Mouse (Mus musculus) thymus, postnatal 25 days (tissue): ENCODE data around the gene Xaf1.
"Not testable (repeated sequence)": the region's sequence is repeated elsewhere in the genome, so short reads cannot be mapped to it uniquely, and the experiment has no call there.

Source experiments
- DNase-seq: peaks from one replicate; pipeline ENCODE4 v3.0.0; 2022

Gene Xaf1

DNA sequence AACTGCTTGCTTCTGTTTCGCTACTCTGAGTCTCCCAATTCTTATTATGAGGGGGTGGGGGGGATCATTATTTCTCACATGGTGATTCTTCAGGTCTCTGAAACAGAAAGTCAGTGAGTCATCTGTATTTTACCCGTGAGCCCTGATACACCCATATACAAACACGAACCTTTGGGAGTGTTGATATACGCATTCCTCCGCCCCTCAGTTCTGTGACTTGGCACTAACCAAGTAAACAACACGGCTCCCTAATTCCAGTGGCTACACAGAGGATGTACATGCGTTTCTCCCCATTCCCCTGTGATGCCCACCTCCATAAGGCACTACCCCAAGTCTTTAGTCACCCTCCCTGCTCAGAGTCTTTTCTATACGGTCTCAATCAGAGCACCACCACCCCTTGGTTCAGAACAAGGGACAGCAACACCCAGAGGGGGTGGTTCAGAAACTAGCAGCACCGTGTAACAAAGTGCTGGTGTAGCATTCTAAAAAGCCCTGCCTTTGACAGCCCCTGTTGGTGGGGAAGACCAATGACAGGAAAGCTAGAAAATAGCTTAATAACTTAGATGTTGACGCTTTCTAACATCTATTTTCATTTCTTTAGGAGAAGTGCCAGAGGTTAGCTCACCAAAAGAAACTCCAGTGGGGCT is 10.0 kb downstream of the Xaf1 start:
- DNase-seq: no peak

DNA sequence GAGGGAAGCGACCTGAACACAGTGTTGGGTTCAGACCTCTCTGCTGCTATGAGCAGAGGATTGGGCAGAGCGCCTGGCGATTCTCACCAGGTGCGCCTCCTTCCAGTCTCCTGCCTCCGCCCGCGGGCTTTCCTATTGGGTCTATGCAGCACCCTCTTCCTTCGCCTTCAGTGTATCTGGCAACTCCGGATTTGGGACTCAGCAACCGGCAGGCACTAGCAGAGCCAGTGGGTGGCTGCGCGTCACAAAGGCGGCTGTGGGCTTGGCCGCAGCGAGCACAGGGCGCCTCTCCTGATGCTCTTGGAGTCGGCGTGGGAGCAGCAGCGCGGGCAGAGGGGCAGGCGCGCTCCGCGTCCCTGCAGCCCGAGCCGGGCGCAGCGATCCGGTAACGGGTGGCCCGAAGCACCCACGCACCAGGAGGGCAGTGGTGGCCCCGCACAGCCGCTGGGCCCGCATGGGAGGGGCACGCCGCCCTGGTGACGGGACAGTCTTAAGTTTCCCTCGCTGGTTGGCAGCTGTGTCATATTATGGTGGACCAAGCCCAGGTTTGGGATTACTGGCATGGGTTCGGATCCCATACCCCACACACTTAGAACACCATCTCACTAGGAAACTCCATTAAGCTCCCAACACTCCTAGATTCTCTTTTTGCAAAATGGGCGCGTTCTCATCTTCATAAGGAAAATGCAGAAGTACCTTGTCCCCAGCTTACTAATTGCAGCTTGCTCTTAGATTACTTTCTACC is 12.9 kb downstream of the Xaf1 start, which contains the start of gene Fbxo39:
TSS of gene Fbxo39 (plus strand) at position 294 of the 745 bp plus-strand sequence.
- no peak for DNase-seq

DNA sequence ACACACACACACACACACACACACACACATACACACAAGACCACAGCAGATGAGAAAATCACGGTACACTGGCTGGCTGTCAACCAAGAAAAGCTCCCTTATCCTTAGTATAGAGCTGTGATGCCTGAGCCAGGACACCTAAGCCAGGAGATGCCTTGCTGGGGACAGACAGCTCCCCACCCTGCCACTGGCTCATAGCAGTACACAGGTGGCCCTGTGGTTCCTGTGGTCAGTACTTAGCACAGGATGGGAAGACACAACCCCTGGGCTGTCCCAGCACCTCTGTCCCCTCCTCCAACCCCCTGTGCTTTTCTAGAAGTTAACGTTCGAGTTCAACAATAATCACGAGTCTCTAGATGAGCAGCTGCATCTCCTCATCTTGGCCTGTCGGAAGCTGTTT is 16.6 kb downstream of the Xaf1 start:
- DNase-seq: no peak

DNA sequence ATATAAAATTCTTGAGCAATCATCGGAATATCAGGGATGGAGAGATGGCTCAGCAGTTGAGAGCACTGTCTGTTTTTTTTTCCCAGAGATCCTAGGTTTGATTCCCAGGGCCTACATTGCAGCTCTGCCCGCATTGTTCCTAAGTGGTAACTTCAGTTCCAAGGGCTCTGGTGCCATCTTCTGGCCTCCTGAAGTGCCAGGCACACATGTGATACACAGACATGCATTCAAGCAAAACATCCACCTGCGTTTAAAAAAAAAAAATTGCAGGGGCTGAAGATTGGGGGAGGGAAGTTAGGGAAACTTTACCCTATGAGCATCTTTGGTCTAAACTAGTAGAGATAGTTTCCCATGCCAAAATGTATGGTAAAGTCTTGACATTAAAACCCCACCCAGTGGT is 23.0 kb downstream of the Xaf1 start:
- DNase-seq: peak; percentile 10

DNA sequence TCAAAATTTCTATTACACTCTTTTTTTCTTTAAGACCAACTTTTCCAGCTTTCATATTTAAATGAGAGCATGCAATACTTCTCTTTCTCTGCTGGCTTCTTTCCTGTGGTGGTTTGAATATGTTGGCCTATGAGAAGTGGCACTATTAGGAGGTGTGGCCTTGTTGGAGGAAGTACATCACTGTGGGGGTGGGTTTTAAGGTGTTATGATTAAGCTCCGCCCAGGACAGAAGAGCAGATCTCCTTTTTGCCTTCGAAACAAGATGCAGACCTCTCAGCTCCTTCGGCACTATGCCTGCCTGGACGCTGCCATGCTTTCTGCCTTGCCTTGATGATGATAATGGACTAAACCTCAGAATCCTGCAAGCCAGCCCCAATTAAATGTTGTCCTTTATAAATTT is 24.3 kb downstream of the Xaf1 start:
- DNase-seq: no peak

DNA sequence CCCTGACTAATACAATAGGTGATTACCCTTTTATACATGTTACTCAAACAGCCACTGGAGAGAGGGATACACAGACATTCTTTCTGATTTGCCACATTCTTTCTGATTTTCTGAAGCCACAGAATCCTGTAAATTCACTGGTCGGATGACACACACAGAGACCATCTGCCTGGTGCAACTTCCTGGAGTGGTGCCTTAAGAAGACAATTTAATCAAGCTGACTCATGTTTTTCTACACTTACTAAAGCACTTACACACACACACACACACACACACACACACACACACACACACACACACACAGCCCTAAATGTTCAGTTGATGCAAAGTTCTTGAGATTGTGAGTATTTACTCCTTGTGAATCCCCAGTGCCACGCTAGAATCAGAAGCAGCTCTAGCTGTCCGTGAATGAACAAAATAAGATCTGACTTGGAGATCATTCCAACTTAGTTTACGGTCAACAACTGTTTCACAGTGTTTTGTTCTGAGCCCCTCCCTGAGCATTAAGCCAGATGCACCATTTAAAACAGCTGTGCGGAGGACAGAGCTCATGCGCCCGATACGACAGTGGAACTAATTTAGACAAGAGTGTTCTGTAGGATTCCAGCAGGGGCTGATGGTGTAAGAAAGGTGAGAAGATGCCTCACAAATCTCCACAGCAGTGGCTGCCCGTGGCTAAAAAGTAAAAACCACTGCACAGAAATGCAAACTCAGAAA is 31.7 kb downstream of the Xaf1 start:
- no peak for DNase-seq

DNA sequence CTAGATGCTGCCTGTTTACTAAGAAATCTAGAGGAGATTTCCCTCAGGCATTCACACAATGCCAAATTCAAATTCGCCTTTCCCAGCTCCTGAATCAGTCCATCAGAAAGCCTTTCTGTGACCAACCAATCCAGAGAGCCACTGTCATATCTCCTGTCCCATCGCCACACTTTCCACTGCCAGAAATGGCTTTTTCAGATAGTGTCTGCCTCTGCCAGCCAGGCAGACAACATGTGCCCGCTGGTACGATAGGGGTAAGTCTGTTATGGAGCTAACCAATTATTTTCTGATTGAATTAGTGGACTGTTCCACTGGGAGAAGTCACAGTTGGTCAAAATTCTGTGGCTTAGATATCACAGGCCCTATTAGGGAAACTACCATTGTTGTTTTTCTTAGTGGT is 33.2 kb downstream of the Xaf1 start:
- no peak for DNase-seq

DNA sequence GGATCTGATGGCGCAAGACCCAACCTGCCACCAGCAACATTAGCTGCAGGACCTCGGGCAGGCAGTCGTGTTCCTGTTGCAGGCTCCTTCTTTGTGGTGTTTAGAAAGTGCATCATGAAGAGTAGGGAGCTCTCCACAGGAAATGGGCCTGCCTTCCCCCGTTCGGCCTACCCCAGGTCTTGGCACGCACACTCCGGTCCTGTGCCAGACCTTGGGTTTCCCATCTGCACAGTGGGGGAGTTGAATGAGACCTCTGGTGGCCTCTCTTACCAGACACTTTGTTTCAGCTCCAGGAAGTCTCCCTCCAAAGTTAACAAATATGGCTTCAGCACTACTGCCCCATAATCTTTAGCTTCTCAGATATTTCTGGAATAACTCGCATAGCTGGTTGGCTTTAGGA is 35.3 kb downstream of the Xaf1 start:
- DNase-seq: no peak

DNA sequence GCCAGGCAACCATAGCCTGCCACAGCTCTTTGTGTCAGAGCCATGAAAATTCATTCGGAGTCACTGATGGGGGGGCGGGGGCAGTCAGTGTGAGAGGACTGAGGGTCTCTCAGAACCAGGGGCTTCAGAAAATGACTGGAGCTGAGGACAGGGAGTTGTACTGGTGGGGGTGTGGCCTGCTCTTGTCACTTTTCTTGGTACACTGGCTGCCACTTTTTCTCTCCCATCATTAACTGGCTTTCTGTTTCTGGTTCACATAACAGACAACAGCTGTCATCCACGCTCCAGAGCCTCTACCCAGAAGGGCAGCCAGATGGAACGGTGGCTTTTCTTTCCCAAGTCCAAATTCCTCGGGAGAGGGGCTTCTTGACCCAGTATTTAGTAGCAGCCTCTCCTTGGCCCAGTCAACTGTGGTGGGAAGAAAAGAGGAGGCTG is 37.0 kb downstream of the Xaf1 start:
- no peak for DNase-seq

DNA sequence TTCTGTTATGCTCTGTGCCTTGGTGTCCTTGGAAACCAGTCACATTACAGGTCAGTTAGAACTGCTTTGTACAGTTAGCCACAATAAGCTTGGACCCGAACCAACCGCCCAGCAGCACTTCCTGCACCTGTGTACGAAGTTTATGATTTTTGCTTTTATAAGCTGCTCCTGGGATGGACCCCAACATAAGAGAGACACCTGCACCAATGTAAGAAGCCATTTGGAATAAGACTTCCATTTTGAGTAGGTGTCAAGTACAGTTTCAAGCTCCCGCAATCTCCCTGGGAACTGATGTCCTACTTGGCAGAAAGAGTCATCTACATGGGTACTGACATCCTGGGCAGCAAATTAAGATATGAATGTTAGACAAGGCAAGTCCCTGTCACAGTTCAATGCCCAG is 38.3 kb downstream of the Xaf1 start:
- DNase-seq: no peak

DNA sequence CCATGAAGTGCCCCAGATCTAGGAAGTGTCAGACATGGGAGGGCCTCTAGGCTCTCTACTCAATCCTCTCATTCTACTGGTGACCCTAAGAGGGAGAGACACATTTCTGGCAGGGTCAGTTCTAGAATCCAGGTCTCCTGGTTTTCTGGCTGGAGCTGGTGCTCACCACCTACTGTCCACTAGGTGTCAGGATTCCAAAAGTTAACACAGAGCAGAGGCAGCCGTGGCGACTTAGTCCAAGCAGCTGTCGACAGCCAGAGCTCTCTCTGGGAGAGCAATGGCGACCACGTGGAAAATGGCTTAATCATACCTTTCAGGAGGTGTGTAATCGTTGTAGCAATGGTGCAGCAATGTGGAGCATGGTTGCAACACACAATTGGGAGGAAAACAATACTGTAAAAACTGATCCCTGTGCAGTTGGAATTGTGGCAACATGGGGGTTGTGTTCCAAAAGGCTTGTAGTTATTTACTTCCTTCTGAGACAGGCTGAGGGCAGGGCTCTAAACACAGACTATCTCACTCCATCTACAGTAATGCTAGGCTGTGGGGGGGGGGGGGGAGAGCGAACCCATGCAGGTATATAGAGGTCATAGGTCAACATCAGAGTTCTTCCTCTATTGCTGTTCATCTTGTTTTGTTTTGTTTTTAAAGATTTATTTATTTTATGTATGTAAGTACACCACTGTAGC is 41.3 kb downstream of the Xaf1 start:
- peak; percentile 21 for DNase-seq

DNA sequence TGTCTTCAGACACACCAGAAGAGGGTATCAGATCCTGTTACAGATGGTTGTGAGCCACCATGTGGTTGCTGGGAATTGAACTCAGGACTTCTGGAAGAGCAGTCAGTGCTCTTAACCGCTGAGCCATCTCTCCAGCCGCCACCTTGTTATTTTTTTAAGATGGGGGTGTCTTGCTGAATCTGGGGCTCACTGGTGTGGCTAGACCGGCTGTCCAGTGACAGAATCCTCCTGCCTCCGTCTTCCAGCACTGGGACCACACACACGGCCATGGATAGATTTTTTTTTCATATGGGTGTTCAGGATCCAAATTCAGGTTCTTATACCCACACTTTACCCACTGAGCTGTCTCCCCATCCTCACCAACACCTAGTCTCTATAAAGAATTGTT is 41.8 kb downstream of the Xaf1 start:
- DNase-seq: not testable (repeated sequence)

DNA sequence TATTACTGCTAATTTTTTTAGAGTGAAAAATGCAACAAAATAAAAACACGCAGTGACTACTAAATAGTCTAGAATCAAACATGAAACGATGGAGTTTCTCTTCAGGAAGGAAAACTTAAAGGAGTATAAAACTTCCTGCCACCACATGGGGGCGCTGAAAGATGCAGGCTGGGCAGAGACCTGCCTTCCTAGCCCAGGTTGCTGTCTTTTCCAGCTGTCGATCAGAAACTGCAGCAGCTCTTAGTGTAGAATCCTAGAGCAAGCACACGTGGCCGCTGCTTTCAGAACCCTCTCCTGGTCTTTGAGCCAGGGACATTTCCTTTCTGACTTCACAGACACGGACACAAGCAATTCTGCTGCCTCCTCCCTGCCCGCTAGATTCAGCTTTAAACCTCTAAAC is 42.5 kb downstream of the Xaf1 start:
- peak; percentile 45 for DNase-seq

DNA sequence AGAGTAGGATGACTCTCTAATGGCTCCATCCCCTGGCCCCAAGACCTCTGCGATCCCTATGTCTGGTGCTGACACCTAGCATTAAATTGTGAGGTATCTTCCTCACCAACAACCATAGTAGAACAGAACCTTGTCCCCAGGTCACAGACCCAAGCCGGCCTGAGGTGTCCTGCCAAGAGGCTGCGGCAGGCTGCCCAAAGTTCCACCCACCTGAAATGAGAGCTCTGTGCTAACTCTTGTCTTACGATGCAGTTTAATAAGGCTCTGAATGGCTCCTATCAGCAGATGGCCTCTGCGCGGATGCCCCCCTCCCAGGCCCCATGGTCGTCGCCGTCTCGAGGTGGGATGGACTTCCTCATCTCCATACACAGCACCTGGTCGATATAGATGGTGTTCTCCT is 43.1 kb downstream of the Xaf1 start:
- DNase-seq: no peak

DNA sequence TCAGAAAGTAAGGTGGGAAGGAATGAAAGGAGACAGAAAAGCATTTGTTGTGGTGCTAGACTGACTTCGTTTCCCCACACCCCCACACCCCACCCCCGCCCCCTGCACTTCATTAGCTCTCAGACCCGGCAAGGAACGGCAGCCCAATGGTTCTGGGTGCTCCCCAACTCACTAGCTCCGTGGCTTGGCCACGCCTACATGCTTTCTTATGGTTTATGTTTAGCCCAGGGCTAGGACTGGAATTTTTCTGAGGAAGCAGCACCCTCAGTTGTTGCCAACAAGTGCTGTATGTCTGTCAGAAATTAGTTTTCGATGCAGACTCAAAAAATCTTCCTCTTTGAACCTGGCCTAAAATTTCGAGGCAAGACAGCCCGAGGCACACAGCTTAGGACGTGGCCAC is 47.1 kb downstream of the Xaf1 start:
- no peak for DNase-seq

DNA sequence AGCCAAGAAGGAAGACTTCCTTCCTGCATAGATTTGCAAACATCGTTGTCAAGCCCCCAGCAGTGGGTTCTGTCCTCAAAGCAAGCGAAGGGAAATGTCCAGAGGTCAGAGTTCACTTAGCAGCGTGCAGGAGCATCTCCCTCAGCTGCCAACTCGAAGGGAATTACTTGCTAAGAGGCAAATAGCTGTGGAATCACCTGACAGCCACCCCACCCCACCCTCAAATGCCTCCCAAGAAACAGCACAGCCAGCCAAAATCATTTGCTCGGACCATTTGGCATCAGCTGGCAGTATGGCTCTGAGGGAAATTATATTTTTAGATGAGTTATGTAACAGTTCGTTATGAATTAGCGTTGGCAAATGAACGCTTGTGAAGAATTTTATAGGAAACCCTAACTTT is 47.6 kb downstream of the Xaf1 start:
- no peak for DNase-seq

DNA sequence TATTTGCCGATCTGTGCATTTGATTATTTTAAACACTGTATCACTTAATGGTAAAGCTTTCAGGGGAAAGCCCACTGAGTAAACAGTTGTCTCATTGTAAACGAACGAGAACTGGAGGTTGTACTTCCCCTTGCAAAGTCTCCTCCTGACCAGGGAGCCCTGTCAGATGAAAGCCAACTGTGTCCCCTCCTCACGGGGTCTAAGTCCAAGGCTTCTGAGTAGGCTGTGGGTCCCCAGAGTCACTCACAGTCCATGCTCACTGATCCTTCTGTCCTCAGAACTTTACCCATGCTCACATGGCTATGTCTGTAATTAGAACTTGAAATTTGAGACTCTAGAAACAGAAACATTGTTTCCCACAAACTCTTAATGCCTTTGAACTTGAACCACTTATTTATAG is 48.2 kb downstream of the Xaf1 start:
- no peak for DNase-seq

DNA sequence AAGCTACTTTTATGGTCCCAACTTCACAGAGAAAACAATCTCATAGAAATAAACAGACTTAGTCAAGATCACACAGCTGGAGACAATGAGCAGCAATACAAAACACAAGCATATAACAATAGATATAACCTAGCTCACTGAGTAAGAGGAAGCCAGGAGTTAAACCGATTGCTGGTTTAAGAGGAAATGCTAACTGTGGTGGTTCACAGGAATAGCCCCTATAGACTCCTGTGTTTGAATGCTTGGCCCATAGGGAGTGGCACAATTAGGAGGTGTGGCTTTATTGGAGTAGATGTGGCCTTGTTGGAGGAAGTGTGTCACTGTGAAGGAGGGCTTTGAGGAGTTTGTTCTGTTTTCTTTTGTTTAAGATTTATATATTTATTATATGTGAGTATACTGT is 50.8 kb downstream of the Xaf1 start:
- DNase-seq: no peak

DNA sequence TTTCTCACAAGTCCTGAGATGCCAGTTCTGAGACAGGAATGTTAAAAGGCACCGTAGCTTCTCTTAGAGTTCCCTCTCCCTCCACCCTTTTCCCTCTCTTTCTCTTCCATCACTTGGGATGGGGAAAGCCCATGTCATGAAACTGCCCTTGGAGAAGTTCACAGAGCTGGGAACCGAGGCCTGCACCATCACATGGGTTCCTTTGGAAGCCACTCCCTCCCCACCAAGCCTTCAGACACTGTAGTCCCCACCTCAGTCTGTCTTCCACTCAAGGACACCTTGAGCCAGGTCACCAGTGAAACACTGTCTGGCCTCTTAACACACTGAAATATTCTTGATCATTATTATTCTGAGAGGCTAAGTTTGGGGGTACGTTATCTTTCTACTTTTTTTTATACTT is 51.8 kb downstream of the Xaf1 start:
- DNase-seq: no peak

DNA sequence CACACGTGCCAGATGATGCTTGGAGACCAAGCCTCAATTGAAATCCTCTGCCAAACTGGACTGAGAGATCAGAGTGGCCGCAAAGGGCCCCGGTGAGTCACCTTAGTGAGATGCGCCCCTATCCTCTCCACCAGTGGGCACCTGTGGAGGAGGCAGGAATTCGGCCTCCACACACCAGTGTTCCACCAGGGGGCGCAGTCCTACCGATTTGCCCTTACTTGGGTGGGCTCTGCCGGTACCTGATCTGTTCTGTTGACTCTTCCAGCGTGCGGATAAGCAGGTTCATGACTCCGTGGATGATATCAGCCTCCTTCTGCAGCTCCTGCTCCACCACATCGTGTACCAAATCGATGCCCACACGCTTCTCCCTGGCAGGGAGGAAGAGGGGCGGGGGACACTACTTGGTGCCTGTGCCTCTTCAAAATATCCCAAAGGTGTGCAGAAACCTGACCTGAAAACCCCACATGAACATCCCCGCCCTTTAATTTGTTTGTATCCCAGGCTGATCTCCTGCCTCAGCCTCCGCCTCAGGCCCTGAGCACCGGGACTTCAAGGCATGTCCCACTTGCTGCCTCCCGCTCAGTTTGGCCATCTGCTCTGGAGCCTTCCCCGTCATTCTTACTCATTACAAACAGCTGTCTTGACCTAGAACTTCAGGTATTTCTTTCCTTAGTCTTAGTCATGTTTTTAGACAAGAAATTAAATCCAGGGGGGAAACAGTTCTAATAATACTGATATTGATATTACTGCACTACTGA is 53.7 kb downstream of the Xaf1 start:
- peak; percentile 73 for DNase-seq

DNA sequence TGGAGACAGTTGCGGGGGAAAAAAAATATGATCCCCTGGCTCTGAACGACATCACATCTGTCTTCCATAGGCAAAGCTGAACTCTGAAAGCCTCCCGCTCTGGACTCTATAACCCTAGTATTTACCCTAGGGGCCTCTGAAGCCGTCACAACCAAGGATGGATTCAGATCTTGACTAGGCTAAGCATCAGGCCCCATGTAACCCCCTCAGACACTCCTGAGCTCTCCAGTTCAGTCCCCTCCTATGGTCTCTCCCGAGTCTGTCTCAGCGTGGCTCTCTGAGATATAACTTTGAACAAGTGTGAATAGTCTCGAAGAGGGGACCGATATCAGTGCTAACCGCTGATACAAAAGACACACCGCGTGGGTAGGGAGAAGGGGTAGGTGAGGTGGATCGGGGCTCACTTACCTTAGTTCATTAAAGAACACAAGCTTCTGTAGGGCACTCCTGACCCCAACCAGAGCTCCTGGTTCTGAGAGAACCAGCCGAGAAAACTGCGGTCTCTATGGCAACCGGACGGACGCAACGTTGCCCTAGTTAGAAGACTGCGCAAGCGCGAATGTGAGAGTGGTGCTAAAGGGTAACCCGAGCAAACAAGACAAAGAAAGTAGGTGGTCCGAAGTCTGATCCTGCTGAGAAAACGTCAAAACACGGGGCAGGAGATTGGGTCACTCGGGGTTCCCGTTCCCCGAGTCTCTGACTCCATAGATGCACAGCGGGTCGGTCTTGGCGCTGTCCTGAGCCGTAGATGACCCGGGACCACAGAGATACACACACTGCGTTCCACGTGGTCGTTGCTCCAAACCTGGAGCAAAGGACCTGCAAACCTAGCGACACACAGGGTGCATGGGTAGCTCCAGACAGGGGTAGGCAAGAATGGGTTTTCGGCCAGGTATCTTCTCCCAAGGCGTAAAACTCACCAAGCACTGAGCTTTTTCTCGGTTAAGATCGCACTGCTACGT is 60.2 kb downstream of the Xaf1 start:
- DNase-seq: peak; percentile 35

DNA sequence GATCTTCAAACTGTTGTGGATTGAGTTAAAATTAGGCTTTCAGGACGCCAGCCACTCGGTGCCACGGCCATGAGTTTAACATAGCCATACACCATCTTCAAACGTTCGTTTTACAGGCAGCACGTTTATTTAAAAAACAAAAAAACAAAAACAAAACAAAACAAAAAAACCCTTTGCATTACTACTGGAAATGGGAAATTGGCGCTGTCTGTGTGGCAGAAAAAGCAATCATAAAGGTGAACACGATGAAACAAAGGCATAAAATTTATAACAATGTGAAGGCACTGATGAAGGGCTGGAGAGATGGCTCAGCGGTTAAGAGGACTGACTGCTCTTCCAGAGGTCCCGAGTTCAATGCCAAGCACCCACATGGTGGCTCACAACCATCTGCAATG is 60.9 kb downstream of the Xaf1 start, which contains the start of gene Tekt1:
TSS of gene Tekt1 (minus strand) at position 96 of the 395 bp plus-strand sequence.
- no peak for DNase-seq
